In the genomic region with DNA sequence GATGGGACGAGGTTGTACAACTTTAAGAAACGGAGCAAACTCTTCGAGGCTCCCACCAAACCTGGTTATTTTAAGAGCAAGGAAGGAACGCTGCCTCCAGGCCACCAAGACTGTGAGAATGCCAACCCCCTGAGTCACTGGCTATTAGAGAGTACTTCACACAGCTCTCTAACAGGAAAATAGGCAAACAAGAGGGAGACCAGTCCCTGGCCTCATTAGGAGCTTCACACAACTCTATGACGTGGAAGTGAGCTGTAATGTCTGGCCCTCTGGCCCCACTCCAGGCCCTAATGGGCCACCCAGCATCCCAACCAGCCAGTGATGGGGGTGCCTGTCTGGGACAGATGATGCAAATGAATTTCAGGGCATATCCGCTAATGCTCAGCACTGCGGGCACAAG, we compare ENCODE assay signal across 11 mouse cellular contexts. TPM values are rescaled to one million over a fixed set of nuclear protein-coding genes. Genes with fewer than 3 reads are reported as not detected.
DNase-seq lines count a peak whose midpoint lies in the region; ATAC-seq and TF ChIP-seq lines count a peak whose summit lies in the region.
"Had no signal": no experiment of that assay in that cellular context is flagged by ENCODE, and none has a peak within 500 bp of the region (broad histone marks: within the 10 kb centered on the region; RNA-seq: fewer than 3 reads in every experiment).

No protein-coding gene starts in this region.

- H3K4me1 ChIP-seq in forebrain, embryonic 14.5 days (ENCODE audit: control insufficient read depth, insufficient read depth, low read length) = 0 out of 2 replicates have a peak, but pooled peaks cover 3% of the 10 kb centered on the region
- peaks cover 4% of the 10 kb centered on the region for H3K4me1 ChIP-seq in forebrain, embryonic 10.5 days
- H3K4me1 ChIP-seq in embryonic fibroblast, embryonic 13.5 days (ENCODE audit: control insufficient read depth, insufficient read depth, low read length) = peaks cover 18% of the 10 kb centered on the region
- H3K4me1 ChIP-seq in heart, embryonic 13.5 days = peaks cover 27% of the 10 kb centered on the region

- no peak for TF ChIP-seq CTCF in embryonic fibroblast, embryonic 13.5 days (IDR thresholded peaks at IDR 0.05; ENCODE audit: borderline replicate concordance, insufficient read depth, low read length)

- no peak overlapping the region for H3K4me2 ChIP-seq in forebrain, embryonic 14.5 days (ENCODE audit: low read length)
- 0 out of 2 replicates have a peak overlapping the region, but pooled peaks have one; percentile 1 for H3K4me2 ChIP-seq in heart, embryonic 13.5 days

- H3K9me3 ChIP-seq in forebrain, embryonic 14.5 days (replicated peaks; ENCODE audit: control insufficient read depth, low read length) = no peaks in the 10 kb centered on the region
- H3K9me3 ChIP-seq in forebrain, embryonic 10.5 days = peaks cover 3% of the 10 kb centered on the region; the same call in 1 of the 2 replicates
- no peaks in the 10 kb centered on the region; the same call in 1 of the 2 replicates for H3K9me3 ChIP-seq in heart, embryonic 13.5 days

- no peak overlapping the region for H3K9ac ChIP-seq in forebrain, embryonic 14.5 days (ENCODE audit: low read length)
- peak overlapping the region; percentile 30; the same call in 1 of the 2 replicates for H3K9ac ChIP-seq in heart, embryonic 13.5 days

- ATAC-seq in forebrain, embryonic 14.5 days = peak; percentile 78
- ATAC-seq in heart, embryonic 13.5 days (ENCODE audit: extremely low read depth, insufficient number of reproducible peaks, low FRiP score, low TSS enrichment) = no peak

- no peak overlapping the region for H3K4me3 ChIP-seq in forebrain, embryonic 14.5 days (ENCODE audit: low read depth, low read length)
- H3K4me3 ChIP-seq in forebrain, embryonic 10.5 days = no peak overlapping the region
- no peak overlapping the region for H3K4me3 ChIP-seq in embryonic fibroblast, embryonic 13.5 days (ENCODE audit: insufficient read depth, low read length)
- no peak overlapping the region for H3K4me3 ChIP-seq in heart, embryonic 13.5 days
- H3K4me3 ChIP-seq: erythroblast, embryonic 14.5 days had no signal

- WGBS in forebrain, embryonic 14.5 days = 45% methylated on average over 7 of the region's 7 CpGs
- WGBS in forebrain, embryonic 10.5 days = 83% methylated on average over 7 of the region's 7 CpGs
- 37% methylated on average over 7 of the region's 7 CpGs for WGBS in heart, embryonic 13.5 days

- no peaks in the 10 kb centered on the region for H3K27me3 ChIP-seq in forebrain, embryonic 14.5 days (replicated peaks; ENCODE audit: control insufficient read depth, insufficient read depth, low read length)
- H3K27me3 ChIP-seq in forebrain, embryonic 10.5 days (ENCODE audit: poor library complexity, severe bottlenecking) = no peaks in the 10 kb centered on the region
- no peaks in the 10 kb centered on the region for H3K27me3 ChIP-seq in heart, embryonic 13.5 days (replicated peaks)

- no peak overlapping the region for H3K27ac ChIP-seq in forebrain, embryonic 14.5 days (ENCODE audit: low read depth, low read length)
- no peak overlapping the region for H3K27ac ChIP-seq in forebrain, embryonic 10.5 days
- peak overlapping the region; percentile 82 for H3K27ac ChIP-seq in embryonic fibroblast, embryonic 13.5 days (ENCODE audit: insufficient read depth, low read length)
- peak overlapping the region; percentile 79 for H3K27ac ChIP-seq in heart, embryonic 13.5 days (replicated peaks)
- H3K27ac ChIP-seq: kidney, postnatal 0 days had no signal

- no peaks in the 10 kb centered on the region for H3K36me3 ChIP-seq in forebrain, embryonic 14.5 days (ENCODE audit: control insufficient read depth, insufficient read depth, low read length)
- peaks cover 6% of the 10 kb centered on the region; the same call in 1 of the 2 replicates for H3K36me3 ChIP-seq in forebrain, embryonic 10.5 days (replicated peaks)
- H3K36me3 ChIP-seq in heart, embryonic 13.5 days = peaks cover 14% of the 10 kb centered on the region

- peak; percentile 69 for DNase-seq in forebrain, embryonic 14.5 days (ENCODE audit: low spot score)
- no peak for DNase-seq in forebrain, embryonic 10.5 days (ENCODE audit: extremely low spot score, low spot score)
- peak; percentile 89 for DNase-seq in lung, postnatal 36 days
- DNase-seq in layer of hippocampus, adult 9-10 months (ENCODE audit: low spot score) = no peak
- no peak for DNase-seq in kidney, adult 8-10 months
- DNase-seq in cerebellum, postnatal 10 days = no peak
- DNase-seq: cerebellum, adult 2 months had no signal

- TF ChIP-seq POLR2A in embryonic fibroblast, embryonic 13.5 days (IDR thresholded peaks at IDR 0.05; ENCODE audit: low read depth, low read length) = no peak

RNA-seq across cellular contexts. Expression of a gene that starts 17.8 kb away (rescaled TPM):
- polyA plus RNA-seq in forebrain, embryonic 14.5 days (2014; fragmentation: Nextera tagmentation; extraction: Ambion mirVana) = 1.4 and 2.2 TPM in 2 replicates
- polyA plus RNA-seq in forebrain, embryonic 10.5 days (2016; fragmentation: Nextera tagmentation; extraction: Ambion mirVana) = 0.62 and 0.78 TPM in 2 replicates
- 3.1 and 4.4 TPM in 2 replicates for polyA plus RNA-seq in embryonic fibroblast, embryonic 13.5 days (2011; ENCODE audit: insufficient read length, low read depth, missing spikeins)
- polyA plus RNA-seq in heart, embryonic 13.5 days (2015; fragmentation: Nextera tagmentation; extraction: Ambion mirVana) = 2.8 and 3.4 TPM in 2 replicates

Comparison
In these comparisons a context has a peak if more than half of its experiments do, and no peak if none do; other contexts are left out.
1. DNase-seq: peak in forebrain, embryonic 14.5 days (single experiment) and lung, postnatal 36 days (single experiment); none in forebrain, embryonic 10.5 days (single experiment), layer of hippocampus, adult 9-10 months (single experiment), kidney, adult 8-10 months (0 of 2) and cerebellum, postnatal 10 days (0 of 2).
2. H3K27ac ChIP-seq: peak in embryonic fibroblast, embryonic 13.5 days (single experiment) and heart, embryonic 13.5 days (single experiment); none in forebrain, embryonic 14.5 days (single experiment) and forebrain, embryonic 10.5 days (single experiment).